Mouse (Mus musculus) limb, embryonic 14.5 days (tissue): ENCODE measurements at regions not wholly inside any gene's neighbourhood (a gene's known extent, or its start where the extent isn't known, plus 50 kb on each side); places are given as distances from the start of the nearest gene placed in this dataset.
A peak's percentile ranks its signal among the peaks of the same experiment; 100 is the strongest.

Source experiments
- ATAC-seq: fragments of 200-750 bp; cut with Nextera tagmentation; 2 replicates; pipeline ENCODE4 v1.8.0; 2017; ENCODE audit warnings: low read depth, moderate number of reproducible peaks, moderate TSS enrichment; ENCODE audit not compliant: low FRiP score
- DNase-seq: peaks from one replicate; pipeline ENCODE4 v3.0.0-alpha.2; 2015; ENCODE audit warnings: low spot score
- H3K27ac ChIP-seq: fragments of 300-500 bp; sonication (generic); replicated peaks from 2 replicates; pipeline ENCODE4 v1.5.1; 2014; ENCODE audit warnings: low read depth, mild to moderate bottlenecking, low read length, moderate library complexity, mixed read lengths
- H3K27me3 ChIP-seq: fragments of 300-500 bp; sonication (generic); 2 replicates; pipeline ENCODE4 v1.6.1; 2014; ENCODE audit warnings: low read length, mixed read lengths; ENCODE audit not compliant: control insufficient read depth, insufficient read depth
- H3K36me3 ChIP-seq: fragments of 300-500 bp; sonication (generic); 2 replicates; pipeline ENCODE4 v1.6.1; 2014; ENCODE audit warnings: mild to moderate bottlenecking, low read length, moderate library complexity, mixed read lengths; ENCODE audit not compliant: control insufficient read depth, insufficient read depth
- H3K4me1 ChIP-seq: fragments of 300-500 bp; sonication (generic); 2 replicates; pipeline ENCODE4 v1.6.1; 2014; ENCODE audit warnings: antibody characterized with exemption, low read length, mixed read lengths; ENCODE audit not compliant: control insufficient read depth, insufficient read depth
- H3K4me2 ChIP-seq: fragments of 300-500 bp; sonication (generic); replicated peaks from 2 replicates; pipeline ENCODE4 v1.6.1; 2014; ENCODE audit warnings: low read depth, mild to moderate bottlenecking, low read length, moderate library complexity; ENCODE audit not compliant: severe bottlenecking
- H3K4me3 ChIP-seq: fragments of 300-500 bp; sonication (generic); replicated peaks from 2 replicates; pipeline ENCODE4 v1.5.1; 2014; ENCODE audit warnings: low read length
- H3K9ac ChIP-seq: fragments of 300-500 bp; sonication (generic); 2 replicates; pipeline ENCODE4 v1.6.1; 2014; ENCODE audit warnings: mild to moderate bottlenecking, low read depth, low read length, moderate library complexity; ENCODE audit not compliant: severe bottlenecking
- H3K9me3 ChIP-seq: fragments of 300-500 bp; sonication (generic); 2 replicates; pipeline ENCODE4 v1.6.1; 2016; ENCODE audit warnings: low read length; ENCODE audit not compliant: control insufficient read depth
- POLR2A ChIP-seq: fragments of 200-500 bp; IDR thresholded peaks from 2 replicates; pipeline ENCODE4 v1.8.0; 2012; ENCODE audit warnings: inconsistent platforms, mild to moderate bottlenecking, moderate library complexity, borderline replicate concordance; ENCODE audit not compliant: insufficient read depth, insufficient read length; ENCODE audit errors: extremely low read depth
- WGBS: fragments of 180-500 bp; shearing (Covaris S2); extraction: QIAGEN DNeasy Blood & Tissue Kit; methylation state at CpG from one replicate; pipeline ENCODE4 v1.1.7; 2014; 5-methylcytosine and 5-hydroxymethylcytosine counted together

DNA sequence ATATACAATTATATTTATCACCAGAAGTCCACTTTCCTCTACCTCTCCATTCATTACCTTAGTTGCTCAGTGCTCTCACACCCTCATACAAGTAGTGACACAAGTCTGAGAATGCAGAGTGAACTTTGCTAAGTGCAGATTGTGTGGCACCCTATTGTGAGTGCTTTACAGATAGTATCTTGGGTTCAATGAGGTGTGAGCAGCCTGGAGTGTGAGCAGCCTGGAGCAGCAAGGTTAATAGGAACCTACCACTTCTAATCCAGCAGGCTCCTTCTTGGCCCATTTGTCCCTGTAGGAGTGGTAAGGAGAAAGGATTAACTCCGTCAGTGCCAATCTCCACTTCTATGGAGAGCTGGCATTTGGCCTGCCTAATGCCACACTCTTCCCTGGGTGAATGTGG, 192.4 kb upstream of the Gm37988 start:
- DNase-seq (no peak), ATAC-seq (no peak)
- H3K36me3 ChIP-seq, result no peaks in the 10 kb centered on the region
- no peak overlapping the region for H3K27ac ChIP-seq
- H3K4me1 ChIP-seq, result peaks cover 8% of the 10 kb centered on the region
- H3K4me2 ChIP-seq, result no peak overlapping the region
- no peak for TF ChIP-seq POLR2A
- 81% methylated on average over 1 of the region's 1 CpGs for WGBS
- no peaks in the 10 kb centered on the region for H3K27me3 ChIP-seq
- H3K4me3 ChIP-seq, result no peak overlapping the region
- no peaks in the 10 kb centered on the region for H3K9me3 ChIP-seq
- H3K9ac ChIP-seq, result no peak overlapping the region

DNA sequence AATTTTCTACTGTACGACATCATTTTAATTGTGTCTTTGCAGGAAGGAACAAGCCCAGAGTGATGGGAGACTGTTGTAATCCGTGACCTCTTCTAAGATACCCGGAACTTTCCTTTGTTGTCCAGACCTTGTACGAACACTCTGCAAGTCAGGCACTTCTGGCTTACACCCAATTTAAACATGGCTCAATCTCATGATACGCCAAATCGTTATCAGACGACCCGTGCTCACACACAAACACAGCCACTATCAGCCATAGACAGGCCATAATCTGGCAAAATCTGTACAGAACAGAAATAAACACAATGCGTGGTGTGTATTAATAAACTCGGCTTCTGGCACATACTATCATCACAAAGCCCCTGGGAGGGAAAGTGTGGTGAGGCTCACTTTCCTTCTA, 190.2 kb upstream of the Gm37988 start:
- no peak overlapping the region for H3K9ac ChIP-seq
- no peak overlapping the region for H3K27ac ChIP-seq
- no peak overlapping the region for H3K4me2 ChIP-seq
- whole genome bisulfite sequencing, result 84% methylated on average over 10 of the region's 10 CpGs
- no peaks in the 10 kb centered on the region for H3K9me3 ChIP-seq
- no peak for TF ChIP-seq POLR2A
- ATAC-seq (no peak), DNase-seq (no peak)
- H3K36me3 ChIP-seq, result no peaks in the 10 kb centered on the region
- H3K27me3 ChIP-seq, result no peaks in the 10 kb centered on the region
- peaks cover 8% of the 10 kb centered on the region for H3K4me1 ChIP-seq
- H3K4me3 ChIP-seq, result no peak overlapping the region

DNA sequence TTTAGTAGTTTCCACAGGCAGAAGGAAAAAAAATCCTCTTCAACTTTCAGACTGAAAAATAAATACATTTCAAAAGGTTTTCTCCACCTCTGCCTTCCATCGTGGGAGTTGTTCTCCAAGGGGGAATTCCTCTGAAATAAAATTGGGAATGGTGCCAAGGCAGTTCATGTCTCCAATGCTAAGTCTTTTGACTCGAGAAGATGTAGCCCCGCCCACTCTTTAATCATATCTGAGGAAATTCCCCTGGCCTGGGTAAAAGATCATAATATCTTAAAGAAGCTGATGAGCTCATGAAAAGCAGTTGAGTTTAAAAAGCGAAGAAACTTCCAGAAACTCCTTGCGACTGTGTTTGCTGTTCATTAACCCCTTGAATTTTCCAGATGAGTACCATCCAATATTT, 185.3 kb upstream of the Gm37988 start:
- no peaks in the 10 kb centered on the region for H3K9me3 ChIP-seq

DNA sequence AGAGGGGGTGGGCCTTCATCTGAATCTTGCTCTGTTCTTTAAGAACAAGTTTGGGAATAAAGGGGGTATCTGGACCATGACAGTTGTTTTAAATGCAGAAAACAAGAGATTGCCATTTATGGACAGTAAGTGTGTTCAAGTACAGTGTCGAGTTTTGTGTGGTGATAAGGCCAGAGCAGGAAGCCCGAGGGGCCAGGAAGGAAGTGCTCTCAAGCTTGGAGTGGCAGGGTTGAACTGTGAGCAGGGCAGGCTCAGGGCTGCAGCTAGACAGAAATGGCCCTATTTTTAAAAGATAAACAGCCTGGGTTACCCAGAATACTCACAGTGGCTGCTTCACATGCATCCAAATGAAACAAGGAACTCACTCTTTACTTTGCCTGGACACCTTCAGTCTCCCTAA, 184.4 kb upstream of the Gm37988 start:
- DNase-seq, result no peak
- WGBS, result 54% methylated on average over 2 of the region's 2 CpGs

More for the DNA sequence above, 185.3 kb upstream of the Gm37988 start:
- H3K4me2 ChIP-seq, result no peak overlapping the region
- H3K36me3 ChIP-seq, result no peaks in the 10 kb centered on the region
- H3K27me3 ChIP-seq, result no peaks in the 10 kb centered on the region
- peak; percentile 76 for DNase-seq
- no peak for TF ChIP-seq POLR2A
- H3K4me3 ChIP-seq, result no peak overlapping the region
- no peaks in the 10 kb centered on the region for H3K4me1 ChIP-seq
- H3K27ac ChIP-seq, result no peak overlapping the region; the same call in 1 of the 2 replicates
- WGBS, result 50% methylated on average over 5 of the region's 5 CpGs
- H3K9ac ChIP-seq, result no peak overlapping the region
- no peak for ATAC-seq

DNA sequence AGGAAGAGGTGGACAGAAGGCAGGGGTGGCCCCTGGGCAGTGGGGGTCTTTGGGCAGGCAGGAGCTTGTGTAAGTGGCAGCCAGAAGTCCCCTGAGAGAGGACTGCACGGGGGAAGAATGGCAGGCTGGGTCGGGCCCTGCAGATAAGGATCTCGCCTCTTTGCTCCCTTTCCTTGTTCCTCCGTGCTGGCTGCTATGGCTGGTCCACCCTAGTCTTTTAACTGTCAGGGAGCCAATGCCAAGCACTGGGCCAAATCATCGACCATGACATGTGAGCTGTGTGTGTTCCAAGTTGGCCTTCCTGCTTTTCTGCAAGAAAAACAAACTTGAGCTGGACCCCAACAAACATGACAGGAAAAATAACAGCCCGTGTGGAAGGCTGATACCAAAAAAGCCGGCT, 153.8 kb upstream of the Gm37988 start:
- Histone ChIP-seq H3K27ac (no peak overlapping the region), H3K4me2 (no peak overlapping the region), H3K36me3 (no peaks in the 10 kb centered on the region)

More for the DNA sequence above, 184.4 kb upstream of the Gm37988 start:
- no peak overlapping the region for H3K27ac ChIP-seq
- H3K9ac ChIP-seq, result no peak overlapping the region
- no peaks in the 10 kb centered on the region for H3K27me3 ChIP-seq
- no peak for TF ChIP-seq POLR2A
- no peak for ATAC-seq
- no peaks in the 10 kb centered on the region for H3K9me3 ChIP-seq
- H3K36me3 ChIP-seq, result no peaks in the 10 kb centered on the region
- no peak overlapping the region for H3K4me3 ChIP-seq
- no peak overlapping the region for H3K4me2 ChIP-seq
- H3K4me1 ChIP-seq, result no peaks in the 10 kb centered on the region

DNA sequence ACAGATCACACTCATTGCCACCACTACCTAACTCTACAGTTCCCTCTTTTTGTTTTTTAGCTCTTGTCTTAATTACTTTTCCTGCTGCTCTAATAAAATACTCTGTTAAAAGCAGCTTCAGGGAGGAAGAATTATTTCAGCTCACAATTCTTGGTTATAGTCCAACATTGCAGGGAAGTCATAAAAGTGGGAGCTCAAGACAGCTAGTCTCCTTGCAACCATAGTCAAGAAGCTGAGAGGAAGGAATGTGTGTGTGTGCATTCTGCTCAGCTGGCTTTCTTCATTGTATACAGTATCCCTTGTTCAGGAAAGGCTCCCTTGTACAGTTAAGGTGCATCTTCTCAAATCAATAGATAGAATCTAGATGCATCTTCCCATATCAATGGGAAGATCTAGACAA, 152.4 kb upstream of the Gm37988 start:
- ATAC-seq (no peak), DNase-seq (no peak)
- H3K4me1 ChIP-seq, result no peaks in the 10 kb centered on the region
- no peaks in the 10 kb centered on the region for H3K27me3 ChIP-seq
- H3K4me3 ChIP-seq, result no peak overlapping the region
- no peaks in the 10 kb centered on the region for H3K9me3 ChIP-seq
- no peak overlapping the region for H3K4me2 ChIP-seq
- no peak overlapping the region for H3K9ac ChIP-seq
- TF ChIP-seq POLR2A, result no peak
- no peak overlapping the region for H3K27ac ChIP-seq
- H3K36me3 ChIP-seq, result no peaks in the 10 kb centered on the region

More for the DNA sequence above, 153.8 kb upstream of the Gm37988 start:
- 36% methylated on average over 7 of the region's 7 CpGs for WGBS
- Histone ChIP-seq H3K4me1 (no peaks in the 10 kb centered on the region), H3K27me3 (no peaks in the 10 kb centered on the region), H3K9ac (no peak overlapping the region), H3K9me3 (no peaks in the 10 kb centered on the region), H3K4me3 (no peak overlapping the region)
- TF ChIP-seq POLR2A, result no peak
- DNase-seq (no peak), ATAC-seq (no peak)
